Mouse (Mus musculus) spleen, adult 2 months (tissue): ENCODE results near the gene Cnga1. TPM values are rescaled to one million over a fixed set of nuclear protein-coding genes. Genes with fewer than 3 reads are reported as not detected.
A peak's percentile ranks its signal among the peaks of the same experiment; 100 is the strongest.
"Not testable (repeated sequence)": the region's sequence is repeated elsewhere in the genome, so short reads cannot be mapped to it uniquely, and the experiment has no call there.

Experiments
- DNase-seq, 2 experiments: peaks; one replicate each; pipeline versions ENCODE4 v3.0.0 to v3.0.0-alpha.2; 2012 to 2021; ENCODE audit warnings: low spot score in 2 of 2, low read depth in 1 of 2
- H3K27ac ChIP-seq: fragments of 200-500 bp; 2 replicates; pipeline ENCODE4 v1.5.1; 2012; ENCODE audit warnings: low read length, inconsistent platforms; ENCODE audit not compliant: insufficient read depth
- H3K27me3 ChIP-seq: fragments of 200-500 bp; 2 replicates; pipeline ENCODE4 v1.6.1; 2012; ENCODE audit warnings: mild to moderate bottlenecking, moderate library complexity, low read length, inconsistent platforms; ENCODE audit not compliant: control insufficient read depth, insufficient read depth
- H3K36me3 ChIP-seq: fragments of 200-500 bp; 2 replicates; pipeline ENCODE4 v1.6.1; 2012; ENCODE audit warnings: mild to moderate bottlenecking, low read length, inconsistent platforms; ENCODE audit not compliant: control insufficient read depth, insufficient read depth
- H3K4me1 ChIP-seq: fragments of 200-500 bp; 2 replicates; pipeline ENCODE4 v1.6.1; 2011; ENCODE audit warnings: inconsistent platforms; ENCODE audit not compliant: control insufficient read depth, insufficient read depth, insufficient read length
- H3K4me3 ChIP-seq: fragments of 200-500 bp; 2 replicates; pipeline ENCODE4 v1.5.1; 2011; ENCODE audit warnings: mild to moderate bottlenecking, inconsistent platforms; ENCODE audit not compliant: insufficient read depth, insufficient read length; ENCODE audit errors: extremely low read depth
- CTCF ChIP-seq: fragments of 200-500 bp; IDR thresholded peaks from 2 replicates; pipeline ENCODE4 v1.5.1; 2011; ENCODE audit warnings: mild to moderate bottlenecking, inconsistent platforms; ENCODE audit not compliant: insufficient read depth, insufficient read length, insufficient replicate concordance; ENCODE audit errors: extremely low read depth
- POLR2A ChIP-seq: fragments of 200-500 bp; IDR thresholded peaks from 2 replicates; pipeline ENCODE4 v1.6.1; 2011; ENCODE audit warnings: low read depth, low read length, inconsistent platforms
- WGBS: fragments of 180-500 bp; shearing (Covaris S2); methylation state at CpG from one replicate; pipeline ENCODE4 v1.1.7; 2018; 5-methylcytosine and 5-hydroxymethylcytosine counted together
- polyA plus RNA-seq: library from polyadenylated mRNA; depleted of rRNA; stranded (reverse); fragments of >200 nt; gene quantifications from 2 replicates; pipeline ENCODE4 v1.2.3, GENCODE M21; 2012

Gene Cnga1
- polyA plus RNA-seq, 1 experiment = 0.18 TPM

GRCm38 (mm10) chr5:72603138-72603537 is 40.9 kb downstream of the Cnga1 start:
- TF ChIP-seq CTCF = no peak
- no peak for TF ChIP-seq POLR2A
- 89% methylated on average over 4 of the region's 4 CpGs for WGBS
- H3K27ac ChIP-seq = no peak overlapping the region
- H3K36me3 ChIP-seq = no peaks in the 10 kb centered on the region
- DNase-seq = no peak
- H3K27me3 ChIP-seq = no peaks in the 10 kb centered on the region
- no peaks in the 10 kb centered on the region for H3K4me1 ChIP-seq
- H3K4me3 ChIP-seq = no peak overlapping the region

- Histone ChIP-seq H3K27me3 (no peaks in the 10 kb centered on the region), H3K27ac (no peak overlapping the region), H3K4me1 (no peaks in the 10 kb centered on the region), H3K36me3 (no peaks in the 10 kb centered on the region), H3K4me3 (no peak overlapping the region)
- peak in 1 of 2 experiments; percentile 28 for DNase-seq
- 14% methylated on average over 5 of the region's 5 CpGs for WGBS
- TF ChIP-seq POLR2A (no peak), CTCF (peak; percentile 26; the same call in 1 of the 2 replicates)
Observed at GRCm38 (mm10) chr5:72601006-72601405, 43.1 kb downstream of the Cnga1 start.

- no peak for DNase-seq
- Histone ChIP-seq H3K4me1 (no peaks in the 10 kb centered on the region; the same call in 1 of the 2 replicates), H3K36me3 (no peaks in the 10 kb centered on the region), H3K27me3 (peaks cover 3% of the 10 kb centered on the region), H3K27ac (no peak within 1 kb of the TSS), H3K4me3 (no peak within 1 kb of the TSS; the same call in 1 of the 2 replicates)
- 9% methylated on average over 38 of the region's 38 CpGs for WGBS
- TF ChIP-seq POLR2A (no peak), CTCF (no peak)
Observed at GRCm38 (mm10) chr5:72587192-72587681, 56.8 kb downstream of the Cnga1 start, which contains the start of gene Gm5868. Gm5868 (minus strand) TSS chr5:72587551.

DNA sequence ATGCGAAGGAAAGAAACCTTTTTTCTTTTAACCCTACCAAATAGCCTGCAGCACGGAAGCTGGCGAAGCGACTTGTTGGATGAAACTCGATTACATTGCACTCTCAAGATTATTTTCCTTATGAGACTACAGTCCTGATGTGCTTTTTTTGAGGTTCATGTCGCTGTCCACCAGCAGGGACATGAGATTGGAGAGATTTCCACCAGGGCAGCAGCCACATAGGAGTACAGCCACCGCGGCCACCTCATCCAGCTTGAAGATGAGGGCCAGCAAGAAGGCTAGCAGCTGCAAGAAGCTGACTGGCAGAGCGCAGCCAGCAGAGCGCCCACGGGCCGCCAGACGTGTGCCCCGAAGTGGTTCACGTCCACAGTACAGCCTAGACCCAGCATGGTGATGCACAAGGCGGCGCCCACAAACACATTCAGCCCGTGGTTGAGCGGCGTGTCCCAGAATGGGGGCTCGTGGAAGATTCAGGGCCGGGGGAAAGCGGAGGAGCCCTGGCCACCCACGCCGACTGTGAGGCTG is 57.3 kb downstream of the Cnga1 start:
- not testable (repeated sequence) for H3K27me3 ChIP-seq, H3K27ac ChIP-seq, DNase-seq, H3K36me3 ChIP-seq, H3K4me3 ChIP-seq, H3K4me1 ChIP-seq
- 51% methylated on average over 25 of the region's 25 CpGs for WGBS

DNA sequence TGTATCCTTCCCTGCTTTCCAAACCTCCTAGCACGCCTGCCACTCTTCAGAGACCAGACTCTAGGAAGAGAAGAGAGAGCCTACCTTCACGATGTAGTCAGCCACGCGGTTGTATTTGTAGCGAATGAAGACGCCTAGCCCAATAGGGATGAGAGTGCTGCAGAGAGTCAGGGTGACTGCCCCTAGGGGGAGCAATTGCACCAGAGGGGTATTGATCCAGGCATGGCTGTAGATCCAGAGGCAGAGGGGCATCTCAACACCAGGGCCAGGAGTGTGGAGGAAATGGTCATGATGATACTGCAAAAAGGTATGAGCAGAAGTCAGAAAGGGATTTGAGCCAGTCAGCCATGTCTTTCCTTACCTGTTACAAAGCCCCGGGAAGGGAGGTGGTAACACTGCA is 58.0 kb downstream of the Cnga1 start:
- H3K27me3 ChIP-seq, H3K36me3 ChIP-seq, H3K4me1 ChIP-seq, H3K4me3 ChIP-seq, H3K27ac ChIP-seq, DNase-seq: not testable (repeated sequence)
- 50% methylated on average over 7 of the region's 7 CpGs for WGBS

GRCm38 (mm10) chr5:72580970-72581332 is 63.1 kb downstream of the Cnga1 start, which contains the start of gene Zar1:
Zar1 (minus strand) TSS chr5:72581254.
- peak within 1 kb of the TSS; percentile 49; the same call in 1 of the 2 replicates for H3K4me3 ChIP-seq
- not testable (repeated sequence) for H3K4me1 ChIP-seq, H3K36me3 ChIP-seq, DNase-seq, H3K27me3 ChIP-seq, H3K27ac ChIP-seq
- 21% methylated on average over 19 of the region's 21 CpGs for WGBS

DNA sequence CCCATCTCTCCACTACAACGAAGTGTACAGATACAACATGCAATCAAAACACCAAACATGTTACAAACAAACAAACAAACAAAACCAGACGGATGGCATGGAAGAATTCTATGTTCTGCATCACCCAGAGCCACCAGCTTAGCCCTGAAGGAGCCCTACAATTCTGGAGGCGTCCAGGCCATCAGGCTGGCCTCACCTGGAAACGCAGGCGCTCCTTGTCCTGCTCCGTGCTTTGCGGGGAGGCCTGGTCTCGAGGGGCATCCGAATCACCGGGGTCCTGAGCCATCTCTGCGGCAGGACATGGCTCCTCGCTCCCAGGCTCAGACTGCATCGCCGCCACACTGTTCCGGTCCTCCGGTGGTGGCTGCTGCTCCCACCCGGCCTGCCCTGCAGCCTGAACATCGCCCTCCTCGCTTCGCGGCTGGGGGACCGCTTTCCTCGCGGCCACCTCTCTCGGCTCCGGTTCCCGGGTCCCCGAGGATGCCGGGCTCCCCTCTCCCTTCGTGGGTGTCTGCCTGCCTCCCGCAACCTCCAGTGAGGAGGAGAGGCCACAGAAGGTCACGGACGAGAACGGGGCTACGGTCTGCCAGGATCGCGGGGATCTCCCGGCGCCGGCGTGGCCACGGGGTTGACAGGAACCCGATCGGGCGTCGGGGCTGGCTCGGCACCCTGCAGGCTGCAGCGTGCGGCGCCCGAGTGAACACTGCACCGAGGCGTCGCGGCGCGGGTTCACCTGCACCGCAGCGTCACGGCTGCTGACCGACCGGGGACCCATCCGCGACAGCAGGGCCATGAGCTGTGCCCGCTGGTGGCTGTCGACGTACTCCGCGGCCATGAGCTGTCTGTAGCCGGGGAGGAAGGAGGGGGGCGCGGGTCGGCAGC is 63.7 kb downstream of the Cnga1 start:
- not testable (repeated sequence) for DNase-seq, H3K36me3 ChIP-seq, H3K27me3 ChIP-seq, H3K27ac ChIP-seq, H3K4me1 ChIP-seq
- WGBS = 8% methylated on average over 64 of the region's 73 CpGs
- H3K4me3 ChIP-seq = peak overlapping the region; percentile 49; the same call in 1 of the 2 replicates

DNA sequence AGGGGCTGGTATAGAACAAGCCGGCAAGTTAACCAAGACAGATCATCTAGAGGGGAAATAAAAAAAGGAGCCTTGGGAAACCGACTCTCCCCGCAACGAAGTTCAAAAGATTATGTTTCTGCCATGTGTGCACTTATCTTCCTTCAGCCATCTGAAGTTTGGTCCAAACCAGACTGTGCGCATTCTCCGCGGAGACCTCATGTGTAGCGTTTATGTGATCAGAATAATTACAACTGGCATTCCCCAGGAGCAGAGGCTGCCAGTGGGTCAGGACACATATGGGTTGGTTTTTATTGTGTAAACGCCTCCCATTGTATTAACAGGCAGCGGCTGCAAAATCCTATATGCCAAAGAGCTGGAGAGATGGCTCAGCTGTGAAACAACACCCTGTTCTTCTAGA is 64.5 kb downstream of the Cnga1 start:
- not testable (repeated sequence) for H3K36me3 ChIP-seq, H3K4me3 ChIP-seq, DNase-seq, H3K27ac ChIP-seq, H3K27me3 ChIP-seq, H3K4me1 ChIP-seq
- WGBS = 74% methylated on average over 10 of the region's 10 CpGs
